Mouse (Mus musculus) thymus, adult 2 months (tissue): ENCODE results near the gene Tmem38a. TPM values are rescaled to one million over a fixed set of nuclear protein-coding genes. Genes with fewer than 3 reads are reported as not detected.

Source experiments
- DNase-seq: peaks from one replicate; pipeline ENCODE4 v3.0.0; 2021
- H3K27ac ChIP-seq: fragments of 200-500 bp; 2 replicates; pipeline ENCODE4 v1.5.1; 2012; ENCODE audit warnings: low read length, control low read depth; ENCODE audit not compliant: control insufficient read depth, insufficient read depth
- H3K27me3 ChIP-seq: fragments of 200-500 bp; 2 replicates; pipeline ENCODE4 v1.6.1; 2012; ENCODE audit warnings: mild to moderate bottlenecking, low read length, moderate library complexity, mixed read lengths; ENCODE audit not compliant: control insufficient read depth, insufficient read depth
- H3K36me3 ChIP-seq: fragments of 200-500 bp; 2 replicates; pipeline ENCODE4 v1.6.1; 2012; ENCODE audit warnings: mild to moderate bottlenecking, low read length, moderate library complexity; ENCODE audit not compliant: control insufficient read depth, insufficient read depth
- H3K4me1 ChIP-seq: fragments of 200-500 bp; replicated peaks from 2 replicates; pipeline ENCODE4 v1.6.1; 2012; ENCODE audit warnings: low read length; ENCODE audit not compliant: control insufficient read depth, insufficient read depth
- H3K4me3 ChIP-seq: fragments of 200-500 bp; 2 replicates; pipeline ENCODE4 v1.5.1; 2012; ENCODE audit warnings: mild to moderate bottlenecking, low read length, control low read depth, moderate library complexity; ENCODE audit not compliant: control insufficient read depth, insufficient read depth
- CTCF ChIP-seq: fragments of 200-500 bp; IDR thresholded peaks from 2 replicates; pipeline ENCODE4 v1.5.1; 2012; ENCODE audit warnings: mild to moderate bottlenecking, control low read depth, low read length, moderate library complexity, borderline replicate concordance; ENCODE audit not compliant: control insufficient read depth, poor library complexity, insufficient read depth; ENCODE audit errors: extremely low read depth
- POLR2A ChIP-seq: fragments of 200-500 bp; IDR thresholded peaks from 2 replicates; pipeline ENCODE4 v1.6.1; 2012; ENCODE audit warnings: mild to moderate bottlenecking, low read length, control low read depth, moderate library complexity; ENCODE audit not compliant: control insufficient read depth, poor library complexity, insufficient read depth; ENCODE audit errors: extremely low read depth
- WGBS: fragments of 180-500 bp; shearing (Covaris S2); methylation state at CpG from one replicate; pipeline ENCODE4 v1.1.7; 2018; 5-methylcytosine and 5-hydroxymethylcytosine counted together
- polyA plus RNA-seq: library from polyadenylated mRNA; depleted of rRNA; stranded (reverse); fragments of >200 nt; gene quantifications from 2 replicates; pipeline ENCODE4 v1.2.3, GENCODE M21; 2012

Tmem38a gene
- polyA plus RNA-seq, 1 experiment, result 56.1 TPM

GRCm38 (mm10) chr8:72548644-72549313 is 23.1 kb upstream of the Tmem38a start:
- Histone ChIP-seq H3K27me3 (no peaks in the 10 kb centered on the region), H3K4me1 (peaks cover 8% of the 10 kb centered on the region), H3K27ac (peak overlapping the region; percentile 56), H3K36me3 (no peaks in the 10 kb centered on the region), H3K4me3 (peak overlapping the region; percentile 76)
- no peak for DNase-seq
- TF ChIP-seq CTCF (no peak), POLR2A (no peak)
- under 1% methylated on average over 45 of the region's 45 CpGs for WGBS

GRCm38 (mm10) chr8:72549314-72549892 is 22.5 kb upstream of the Tmem38a start:
- DNase-seq, result no peak
- H3K27ac ChIP-seq, result peak overlapping the region; percentile 54; the same call in 1 of the 2 replicates
- 24% methylated on average over 5 of the region's 5 CpGs for WGBS
- no peaks in the 10 kb centered on the region for H3K36me3 ChIP-seq
- no peaks in the 10 kb centered on the region for H3K27me3 ChIP-seq
- TF ChIP-seq CTCF (no peak), POLR2A (no peak)
- H3K4me3 ChIP-seq, result peak overlapping the region; percentile 76
- peaks cover 8% of the 10 kb centered on the region for H3K4me1 ChIP-seq

- H3K4me1 ChIP-seq, result no peaks in the 10 kb centered on the region
- H3K27me3 ChIP-seq, result no peaks in the 10 kb centered on the region
- H3K27ac ChIP-seq, result no peak overlapping the region
- H3K4me3 ChIP-seq, result no peak overlapping the region
- H3K36me3 ChIP-seq, result no peaks in the 10 kb centered on the region
- no peak for DNase-seq
- WGBS, result 95% methylated on average over 4 of the region's 4 CpGs
- TF ChIP-seq POLR2A (no peak), CTCF (no peak)
These were observed 16.1 kb upstream of the Tmem38a start for GRCm38 (mm10) chr8:72555770-72556169.

GRCm38 (mm10) chr8:72561111-72561689 is 10.7 kb upstream of the Tmem38a start:
- TF ChIP-seq POLR2A (no peak), CTCF (no peak)
- Histone ChIP-seq H3K27ac (no peak overlapping the region), H3K36me3 (peaks cover 11% of the 10 kb centered on the region), H3K4me1 (no peaks in the 10 kb centered on the region), H3K4me3 (no peak overlapping the region), H3K27me3 (no peaks in the 10 kb centered on the region)
- no peak for DNase-seq
- 93% methylated on average over 1 of the region's 1 CpGs for WGBS

GRCm38 (mm10) chr8:72565970-72566369 is 5.9 kb upstream of the Tmem38a start:
- DNase-seq, result no peak
- Histone ChIP-seq H3K36me3 (peaks cover 32% of the 10 kb centered on the region), H3K27me3 (no peaks in the 10 kb centered on the region), H3K4me3 (no peak overlapping the region), H3K4me1 (peaks cover 8% of the 10 kb centered on the region), H3K27ac (no peak overlapping the region)
- no peak for TF ChIP-seq POLR2A
- no peak for TF ChIP-seq CTCF
- 98% methylated on average over 2 of the region's 2 CpGs for WGBS

GRCm38 (mm10) chr8:72570633-72571610 is 933 bp upstream of the Tmem38a start, which contains the start of gene Smim7:
TSS of gene Smim7 (minus strand) at chr8:72571088.
- TF ChIP-seq CTCF (peak; percentile 41; the same call in 1 of the 2 replicates), POLR2A (no peak; the same call in 1 of the 2 replicates)
- WGBS, result under 1% methylated on average over 52 of the region's 52 CpGs
- H3K27me3 ChIP-seq, result no peaks in the 10 kb centered on the region
- H3K27ac ChIP-seq, result peak within 1 kb of the TSS; percentile 73
- H3K4me3 ChIP-seq, result peak within 1 kb of the TSS; percentile 82
- H3K4me1 ChIP-seq, result peaks cover 16% of the 10 kb centered on the region
- peak; percentile 98 for DNase-seq
- H3K36me3 ChIP-seq, result peaks cover 24% of the 10 kb centered on the region
